Mouse (Mus musculus) brain, embryonic 18.5 days (tissue): Measurements from ENCODE around the gene Arid3a.

ENCODE experiments used
- DNase-seq: peaks from one replicate; pipeline ENCODE4 v3.0.0-alpha.2; 2012; ENCODE audit warnings: low read depth, low spot score

Arid3a gene

GRCm38 (mm10) chr10:79976071-79976721 is 49.4 kb downstream of the Arid3a start:
- DNase-seq: no peak

GRCm38 (mm10) chr10:79976722-79977107 is 49.9 kb downstream of the Arid3a start:
- no peak for DNase-seq

- DNase-seq: no peak
Observed at GRCm38 (mm10) chr10:79977324-79977723, 50.5 kb downstream of the Arid3a start.

- DNase-seq: no peak
Observed at GRCm38 (mm10) chr10:79978061-79978460, 51.2 kb downstream of the Arid3a start.

GRCm38 (mm10) chr10:79979401-79980155 is 52.7 kb downstream of the Arid3a start:
- DNase-seq: no peak

GRCm38 (mm10) chr10:79983205-79983604 is 56.4 kb downstream of the Arid3a start:
- no peak for DNase-seq

GRCm38 (mm10) chr10:79983670-79984069 is 56.8 kb downstream of the Arid3a start:
- DNase-seq: no peak

GRCm38 (mm10) chr10:79984195-79984816 is 57.5 kb downstream of the Arid3a start, which contains the start of gene Tmem259:
Tmem259 (minus strand) TSS chr10:79984330.
- DNase-seq: peak; percentile 87

- peak; percentile 98 for DNase-seq
Observed at GRCm38 (mm10) chr10:79984871-79985270, 58.0 kb downstream of the Arid3a start.

- peak; percentile 32 for DNase-seq
Observed at GRCm38 (mm10) chr10:79985334-79986231, 58.7 kb downstream of the Arid3a start.

GRCm38 (mm10) chr10:79986232-79986878 is 59.5 kb downstream of the Arid3a start:
- DNase-seq: no peak

GRCm38 (mm10) chr10:79986963-79987362 is 60.1 kb downstream of the Arid3a start:
- no peak for DNase-seq

- DNase-seq: no peak
Observed at GRCm38 (mm10) chr10:79987771-79988505, 61.1 kb downstream of the Arid3a start.

GRCm38 (mm10) chr10:79988506-79989271 is 61.8 kb downstream of the Arid3a start, which contains the start of gene Cnn2:
Cnn2 (plus strand) TSS chr10:79988584.
- DNase-seq: no peak

- no peak for DNase-seq
Observed at GRCm38 (mm10) chr10:79989272-79989786, 62.5 kb downstream of the Arid3a start.

GRCm38 (mm10) chr10:79989870-79990269 is 63.0 kb downstream of the Arid3a start:
- no peak for DNase-seq

GRCm38 (mm10) chr10:79991099-79991498 is 64.3 kb downstream of the Arid3a start:
- DNase-seq: no peak

- DNase-seq: no peak
Observed at GRCm38 (mm10) chr10:79991548-79991947, 64.7 kb downstream of the Arid3a start.

- no peak for DNase-seq
Observed at GRCm38 (mm10) chr10:79994397-79995115, 67.7 kb downstream of the Arid3a start.
